Mouse (Mus musculus): ENCODE measurements around the gene Cant1. TPM values are rescaled to one million over a fixed set of nuclear protein-coding genes. Genes with fewer than 3 reads are reported as not detected.
A peak's percentile ranks its signal among the peaks of the same experiment; 100 is the strongest.

Cant1 gene
- polyA plus RNA-seq, 1 experiment: 28.2 TPM

DNA sequence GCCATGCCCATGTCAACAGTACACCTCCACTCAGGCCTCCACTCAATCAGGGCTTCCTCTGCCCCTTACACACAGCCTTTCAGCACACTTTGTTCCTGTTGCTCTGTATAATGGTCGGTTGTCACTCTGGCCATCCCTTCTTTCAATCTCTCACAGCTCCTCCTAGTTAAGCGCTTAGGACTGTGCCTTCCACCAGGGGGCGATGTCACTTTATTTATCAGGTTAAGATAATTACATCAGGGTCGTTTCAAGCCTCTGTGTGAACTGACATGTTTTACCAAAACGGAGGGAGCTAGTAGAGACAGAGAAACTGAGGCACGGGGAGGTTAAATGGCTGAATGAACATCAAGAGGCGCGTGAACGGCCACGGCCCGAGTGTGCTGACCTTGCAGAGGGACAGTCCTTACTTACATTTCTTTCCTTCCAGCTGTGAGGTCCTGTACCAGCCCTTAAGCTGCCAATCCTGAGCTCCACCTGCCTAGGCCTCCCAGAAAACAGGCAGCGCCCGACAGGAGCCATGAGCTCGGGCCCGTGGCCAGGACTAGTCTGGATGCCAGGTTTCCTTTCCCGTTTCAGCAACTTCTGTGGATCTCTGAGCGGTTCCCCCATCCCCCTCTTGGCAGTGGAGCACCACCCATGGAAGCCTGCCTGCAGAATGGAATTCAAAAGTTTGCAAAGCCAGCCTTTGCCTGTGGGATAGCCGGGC is 4.5 kb upstream of the Cant1 start:
- Histone ChIP-seq H3K27ac (ENCODE audit: insufficient read depth, low read length) (peak overlapping the region; percentile 19; the same call in 1 of the 2 replicates), H3K4me3 (ENCODE audit: insufficient read depth, low read length) (no peak overlapping the region), H3K4me1 (ENCODE audit: control insufficient read depth, insufficient read depth, low read length) (peaks cover 6% of the 10 kb centered on the region; the same call in 1 of the 2 replicates)
- TF ChIP-seq CTCF (IDR thresholded peaks at IDR 0.05; ENCODE audit: borderline replicate concordance, insufficient read depth, low read length) (0 out of 2 replicates have a peak, but pooled peaks have one; percentile 15), POLR2A (IDR thresholded peaks at IDR 0.05; ENCODE audit: low read depth, low read length) (no peak)

DNA sequence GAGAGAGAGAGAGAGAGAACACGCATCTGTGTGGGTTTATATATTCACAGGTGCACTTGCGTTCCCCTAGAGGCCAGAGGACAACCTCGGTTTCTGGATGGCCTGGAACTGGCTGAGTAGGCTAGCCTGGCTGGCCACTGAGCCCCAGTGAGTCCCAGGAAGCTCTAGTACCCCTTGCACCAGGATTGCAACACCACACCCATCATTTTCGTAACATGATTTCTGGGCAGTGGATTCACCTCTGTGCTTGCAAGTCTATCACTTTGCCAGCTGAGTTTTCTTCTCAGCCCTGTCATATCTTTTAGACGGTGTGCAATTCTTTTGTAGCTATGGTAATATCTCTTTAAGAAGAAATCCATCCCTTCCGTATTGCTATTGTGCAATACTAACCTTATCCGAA is 1.4 kb upstream of the Cant1 start:
- Histone ChIP-seq H3K4me3 (ENCODE audit: insufficient read depth, low read length) (no peak overlapping the region), H3K27ac (ENCODE audit: insufficient read depth, low read length) (no peak overlapping the region), H3K4me1 (ENCODE audit: control insufficient read depth, insufficient read depth, low read length) (peaks cover 17% of the 10 kb centered on the region)
- TF ChIP-seq CTCF (IDR thresholded peaks at IDR 0.05; ENCODE audit: borderline replicate concordance, insufficient read depth, low read length): no peak
- no peak for TF ChIP-seq POLR2A (IDR thresholded peaks at IDR 0.05; ENCODE audit: low read depth, low read length)

DNA sequence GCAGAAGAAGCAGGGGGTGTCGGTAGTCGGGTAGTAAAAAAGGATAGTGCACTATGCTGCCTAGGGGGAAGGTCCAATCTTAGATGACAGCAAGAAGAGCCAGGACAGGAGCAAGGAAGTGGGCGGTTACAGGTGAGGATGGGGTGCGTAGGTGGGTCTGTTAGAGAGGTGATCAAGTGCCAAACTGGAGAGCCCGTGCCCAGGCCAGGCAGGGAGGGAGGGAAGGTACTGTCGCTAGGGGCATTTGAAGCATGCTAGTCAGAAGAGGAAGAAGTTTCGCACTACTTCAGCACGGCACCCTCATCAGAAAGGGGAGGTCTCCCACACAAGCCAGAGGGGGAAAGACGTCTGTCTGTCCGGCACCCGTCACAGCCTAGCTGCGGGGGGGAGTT is 448 bp downstream of the Cant1 start:
- TF ChIP-seq CTCF (IDR thresholded peaks at IDR 0.05; ENCODE audit: borderline replicate concordance, insufficient read depth, low read length) (no peak), POLR2A (IDR thresholded peaks at IDR 0.05; ENCODE audit: low read depth, low read length) (no peak)
- no peak overlapping the region for H3K27ac ChIP-seq (ENCODE audit: insufficient read depth, low read length)
- peak overlapping the region; percentile 92 for H3K4me3 ChIP-seq (ENCODE audit: insufficient read depth, low read length)
- peaks cover 14% of the 10 kb centered on the region for H3K4me1 ChIP-seq (ENCODE audit: control insufficient read depth, insufficient read depth, low read length)

DNA sequence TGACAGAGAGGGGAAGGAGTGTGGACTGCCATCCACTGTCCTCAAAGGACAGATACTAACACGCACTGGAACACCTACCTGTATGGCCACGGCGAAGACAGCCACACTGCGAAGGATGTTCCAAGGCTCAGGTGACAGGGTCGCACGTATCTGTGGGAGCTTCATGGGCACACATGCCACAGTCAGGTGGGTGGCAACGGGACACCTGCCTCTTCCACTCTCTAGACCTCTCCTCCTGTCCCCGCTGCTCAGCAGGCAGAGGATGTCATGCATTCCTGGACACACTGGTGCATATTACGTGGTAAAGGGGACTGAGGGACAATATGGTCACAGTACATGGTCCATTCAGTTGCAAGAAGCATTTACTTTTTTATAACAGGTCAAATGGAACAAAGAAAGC is 1.4 kb downstream of the Cant1 start:
- peaks cover 14% of the 10 kb centered on the region for H3K4me1 ChIP-seq (ENCODE audit: control insufficient read depth, insufficient read depth, low read length)
- H3K27ac ChIP-seq (ENCODE audit: insufficient read depth, low read length): no peak overlapping the region
- TF ChIP-seq CTCF (IDR thresholded peaks at IDR 0.05; ENCODE audit: borderline replicate concordance, insufficient read depth, low read length): no peak
- TF ChIP-seq POLR2A (IDR thresholded peaks at IDR 0.05; ENCODE audit: low read depth, low read length): 0 out of 2 replicates have a peak, but pooled peaks have one; percentile 6
- 0 out of 2 replicates have a peak overlapping the region, but pooled peaks have one; percentile 92 for H3K4me3 ChIP-seq (ENCODE audit: insufficient read depth, low read length)

DNA sequence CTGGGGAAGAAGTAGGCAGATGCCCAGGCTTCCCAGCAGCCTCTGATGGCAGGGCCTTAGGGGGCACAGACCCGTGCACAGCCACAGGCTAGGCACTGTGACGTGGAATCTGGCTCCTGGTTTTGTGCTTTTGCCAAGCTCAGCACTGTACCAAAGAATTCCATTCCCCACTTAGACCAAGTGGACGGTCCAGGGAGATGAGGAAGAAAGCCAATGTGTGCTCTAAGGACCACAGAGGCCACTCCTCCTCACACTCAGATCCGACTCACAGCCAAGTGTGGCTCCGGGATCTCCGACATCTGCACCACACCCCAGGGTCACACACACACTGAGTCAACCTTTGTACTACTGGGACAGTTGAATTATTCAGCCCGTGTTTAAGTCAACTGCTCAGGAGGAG is 2.8 kb downstream of the Cant1 start:
- TF ChIP-seq CTCF (IDR thresholded peaks at IDR 0.05; ENCODE audit: borderline replicate concordance, insufficient read depth, low read length): no peak
- TF ChIP-seq POLR2A (IDR thresholded peaks at IDR 0.05; ENCODE audit: low read depth, low read length): no peak
- peaks cover 14% of the 10 kb centered on the region for H3K4me1 ChIP-seq (ENCODE audit: control insufficient read depth, insufficient read depth, low read length)
- no peak overlapping the region for H3K27ac ChIP-seq (ENCODE audit: insufficient read depth, low read length)
- no peak overlapping the region for H3K4me3 ChIP-seq (ENCODE audit: insufficient read depth, low read length)

DNA sequence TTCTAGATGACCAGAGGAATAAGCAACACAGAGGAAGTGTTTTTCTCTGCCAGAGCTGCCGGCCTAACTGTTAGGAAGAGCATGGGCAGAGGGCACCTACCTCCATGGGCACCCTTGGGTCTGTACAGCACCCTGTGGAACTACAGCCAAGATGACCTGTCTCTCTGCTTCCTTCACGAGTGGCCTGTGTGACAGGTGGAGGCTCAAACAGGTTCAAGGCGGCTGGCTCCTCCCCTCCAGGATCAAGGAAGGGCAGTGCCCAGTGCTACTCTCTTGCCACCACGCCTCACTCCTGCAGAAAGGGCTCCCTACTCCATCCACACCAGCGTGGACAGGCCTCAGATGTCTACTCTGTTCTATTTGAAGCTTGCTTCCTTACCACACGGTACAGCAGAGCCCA is 3.3 kb downstream of the Cant1 start:
- Histone ChIP-seq H3K27ac (ENCODE audit: insufficient read depth, low read length) (no peak overlapping the region), H3K4me3 (ENCODE audit: insufficient read depth, low read length) (no peak overlapping the region), H3K4me1 (ENCODE audit: control insufficient read depth, insufficient read depth, low read length) (peaks cover 14% of the 10 kb centered on the region)
- TF ChIP-seq CTCF (IDR thresholded peaks at IDR 0.05; ENCODE audit: borderline replicate concordance, insufficient read depth, low read length) (no peak), POLR2A (IDR thresholded peaks at IDR 0.05; ENCODE audit: low read depth, low read length) (no peak)

DNA sequence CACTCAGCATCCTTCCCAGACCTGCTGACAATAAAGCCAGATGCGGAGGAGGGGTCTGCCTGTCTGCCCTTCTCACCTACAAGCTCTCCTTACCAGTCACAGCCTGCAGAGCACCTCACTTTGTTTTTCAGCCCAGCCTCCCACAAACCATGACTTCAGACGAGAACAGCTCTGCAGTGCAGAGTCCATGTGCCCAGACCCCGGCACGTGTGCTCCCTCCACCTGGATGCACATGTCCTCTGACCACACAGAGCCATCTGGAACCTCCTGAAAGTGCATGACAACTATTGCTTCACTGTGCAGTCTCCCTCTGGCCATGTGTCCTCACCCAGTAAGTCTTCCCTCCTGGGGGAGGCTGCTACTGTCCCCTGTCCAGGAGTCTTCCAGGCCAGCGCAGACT is 4.6 kb downstream of the Cant1 start:
- H3K4me3 ChIP-seq (ENCODE audit: insufficient read depth, low read length): no peak overlapping the region
- H3K4me1 ChIP-seq (ENCODE audit: control insufficient read depth, insufficient read depth, low read length): peaks cover 14% of the 10 kb centered on the region
- H3K27ac ChIP-seq (ENCODE audit: insufficient read depth, low read length): no peak overlapping the region
- TF ChIP-seq CTCF (IDR thresholded peaks at IDR 0.05; ENCODE audit: borderline replicate concordance, insufficient read depth, low read length): no peak
- TF ChIP-seq POLR2A (IDR thresholded peaks at IDR 0.05; ENCODE audit: low read depth, low read length): no peak

DNA sequence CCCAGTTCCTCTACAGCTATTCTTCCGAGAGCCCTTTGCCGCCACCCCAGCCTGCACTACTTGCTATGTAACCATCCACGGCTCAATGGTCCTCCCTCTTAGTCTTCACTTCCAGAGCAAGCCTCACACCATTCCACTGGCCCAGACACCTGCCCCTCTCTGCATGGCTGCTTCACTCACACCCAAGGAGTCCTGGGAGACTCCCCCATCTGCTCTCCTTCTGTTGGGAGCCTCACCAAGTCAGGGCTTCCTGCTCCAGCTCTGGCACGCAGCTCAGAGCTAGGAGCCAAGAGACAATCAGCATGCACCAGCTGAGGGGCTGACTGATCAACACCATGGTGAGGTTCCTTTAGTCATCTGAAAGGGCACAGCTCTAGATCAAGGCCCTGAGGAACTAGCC is 5.8 kb downstream of the Cant1 start:
- H3K27ac ChIP-seq (ENCODE audit: insufficient read depth, low read length): no peak overlapping the region
- TF ChIP-seq CTCF (IDR thresholded peaks at IDR 0.05; ENCODE audit: borderline replicate concordance, insufficient read depth, low read length): no peak
- no peak for TF ChIP-seq POLR2A (IDR thresholded peaks at IDR 0.05; ENCODE audit: low read depth, low read length)
- H3K4me3 ChIP-seq (ENCODE audit: insufficient read depth, low read length): no peak overlapping the region
- peaks cover 13% of the 10 kb centered on the region for H3K4me1 ChIP-seq (ENCODE audit: control insufficient read depth, insufficient read depth, low read length)

DNA sequence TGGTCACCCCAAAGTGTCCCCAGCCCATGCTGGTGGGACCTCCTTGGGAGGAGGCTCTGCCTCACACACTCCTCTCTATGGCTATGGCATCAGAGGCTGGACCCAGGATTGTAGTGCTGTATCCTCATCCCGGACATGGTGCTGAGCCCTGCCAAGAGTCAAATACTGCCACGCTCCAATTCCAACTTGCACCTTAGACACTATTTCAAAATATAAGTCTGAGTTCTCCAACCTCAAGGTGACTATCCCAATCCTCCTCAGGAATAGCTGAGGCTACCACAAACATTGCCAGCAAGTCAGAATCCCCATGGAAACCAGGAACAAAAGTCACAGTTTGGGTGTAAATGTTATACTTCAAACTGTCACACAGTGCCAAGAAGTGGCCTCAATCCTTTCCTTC is 6.3 kb downstream of the Cant1 start:
- Histone ChIP-seq H3K4me1 (ENCODE audit: control insufficient read depth, insufficient read depth, low read length) (peaks cover 8% of the 10 kb centered on the region), H3K27ac (ENCODE audit: insufficient read depth, low read length) (no peak overlapping the region), H3K4me3 (ENCODE audit: insufficient read depth, low read length) (no peak overlapping the region)
- TF ChIP-seq CTCF (IDR thresholded peaks at IDR 0.05; ENCODE audit: borderline replicate concordance, insufficient read depth, low read length) (no peak), POLR2A (IDR thresholded peaks at IDR 0.05; ENCODE audit: low read depth, low read length) (no peak)

DNA sequence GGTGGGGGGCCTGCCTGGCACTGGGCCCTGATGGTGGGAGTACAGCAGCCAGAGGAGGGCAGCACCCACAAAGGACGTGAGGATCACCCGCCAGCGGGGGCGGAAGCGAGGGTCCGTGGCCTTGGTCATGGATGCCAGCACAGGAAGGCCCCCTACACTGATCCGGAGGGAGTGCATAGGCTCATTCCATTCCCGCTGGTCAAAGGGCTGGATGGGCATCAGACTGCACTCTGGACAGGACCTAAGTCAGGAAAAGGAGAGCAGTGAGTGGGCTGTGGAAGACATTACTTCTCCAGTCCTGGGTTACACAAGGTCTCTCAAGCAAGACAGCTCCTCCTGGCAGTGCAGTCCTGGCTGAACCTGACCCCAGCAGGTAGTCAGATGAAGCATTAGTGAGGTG is 7.6 kb downstream of the Cant1 start:
- Histone ChIP-seq H3K4me3 (ENCODE audit: insufficient read depth, low read length) (no peak overlapping the region), H3K27ac (ENCODE audit: insufficient read depth, low read length) (no peak overlapping the region), H3K4me1 (ENCODE audit: control insufficient read depth, insufficient read depth, low read length) (0 out of 2 replicates have a peak, but pooled peaks cover 6% of the 10 kb centered on the region)
- no peak for TF ChIP-seq CTCF (IDR thresholded peaks at IDR 0.05; ENCODE audit: borderline replicate concordance, insufficient read depth, low read length)
- TF ChIP-seq POLR2A (IDR thresholded peaks at IDR 0.05; ENCODE audit: low read depth, low read length): no peak

All from embryonic fibroblast, embryonic 13.5 days (primary cell).